Mouse (Mus musculus) liver, adult 2 months (tissue): ENCODE measurements around the gene Car4. TPM values are rescaled to one million over a fixed set of nuclear protein-coding genes. Genes with fewer than 3 reads are reported as not detected.

Experiments used
- DNase-seq: peaks from one replicate; pipeline ENCODE4 v3.0.0-alpha.2; 2011; ENCODE audit warnings: low read depth, low spot score; ENCODE audit errors: extremely low read depth
- H3K27ac ChIP-seq: fragments of 200-500 bp; replicated peaks from 2 replicates; pipeline ENCODE4 v1.5.1; 2012; ENCODE audit warnings: low read depth, mild to moderate bottlenecking, control low read depth, inconsistent platforms, low read length; ENCODE audit not compliant: insufficient read depth
- H3K27me3 ChIP-seq: fragments of 200-500 bp; 2 replicates; pipeline ENCODE4 v1.6.1; 2012; ENCODE audit warnings: mild to moderate bottlenecking, moderate library complexity, low read length, inconsistent platforms; ENCODE audit not compliant: control insufficient read depth, insufficient read depth
- H3K36me3 ChIP-seq: fragments of 200-500 bp; 2 replicates; pipeline ENCODE4 v1.6.1; 2012; ENCODE audit warnings: low read length, inconsistent platforms; ENCODE audit not compliant: control insufficient read depth, insufficient read depth
- H3K4me1 ChIP-seq: fragments of 200-500 bp; 2 replicates; pipeline ENCODE4 v1.6.1; 2011; ENCODE audit warnings: low read length; ENCODE audit not compliant: control insufficient read depth, insufficient read depth
- H3K4me3 ChIP-seq: fragments of 200-500 bp; 2 replicates; pipeline ENCODE4 v1.5.1; 2011; ENCODE audit warnings: low read depth, mild to moderate bottlenecking, control low read depth, low read length, moderate library complexity; ENCODE audit not compliant: insufficient read depth
- H3K79me2 ChIP-seq: fragments of 200-500 bp; 2 replicates; pipeline ENCODE4 v1.6.1; 2012; ENCODE audit warnings: inconsistent platforms, mild to moderate bottlenecking, low read length, moderate library complexity; ENCODE audit not compliant: control insufficient read depth, insufficient read depth
- H3K9ac ChIP-seq: fragments of 200-500 bp; 2 replicates; pipeline ENCODE4 v1.6.1; 2012; ENCODE audit warnings: low read depth, mild to moderate bottlenecking, control low read depth, inconsistent platforms, low read length
- CTCF ChIP-seq: fragments of 200-500 bp; IDR thresholded peaks from 2 replicates; pipeline ENCODE4 v1.5.1; 2011; ENCODE audit warnings: low read depth, low read length, control low read depth
- POLR2A ChIP-seq: fragments of 200-500 bp; IDR thresholded peaks from 2 replicates; pipeline ENCODE4 v1.6.1; 2011; ENCODE audit warnings: low read length, control low read depth; ENCODE audit not compliant: insufficient read depth; ENCODE audit errors: extremely low read depth
- WGBS: fragments of 180-500 bp; shearing (Covaris S2); methylation state at CpG from one replicate; pipeline ENCODE4 v1.1.7; 2018; 5-methylcytosine and 5-hydroxymethylcytosine counted together
- polyA plus RNA-seq: library from polyadenylated mRNA; depleted of rRNA; stranded (reverse); fragments of >200 nt; gene quantifications from 2 replicates; pipeline ENCODE4 v1.2.3, GENCODE M21; 2012
- total RNA-seq: library from RNA; depleted of rRNA; stranded (reverse); fragments of >200 nt; gene quantifications from 2 replicates; pipeline ENCODE4 v1.2.3, GENCODE M21; 2014

Gene Car4
- total and polyA plus RNA-seq, 2 experiments: 0.13 TPM; not detected in 1

- TF ChIP-seq POLR2A (no peak), CTCF (no peak)
- H3K4me1 ChIP-seq: no peaks in the 10 kb centered on the region
- no peaks in the 10 kb centered on the region for H3K36me3 ChIP-seq
- no peak for DNase-seq
- no peaks in the 10 kb centered on the region for H3K79me2 ChIP-seq
- no peak overlapping the region for H3K27ac ChIP-seq
- H3K9ac ChIP-seq: no peak overlapping the region
- H3K27me3 ChIP-seq: 0 out of 2 replicates have a peak, but pooled peaks cover 3% of the 10 kb centered on the region
- H3K4me3 ChIP-seq: no peak overlapping the region
- 46% methylated on average over 3 of the region's 3 CpGs for WGBS
These were observed 9.5 kb upstream of the Car4 start for GRCm38 (mm10) chr11:84948114-84948513.

GRCm38 (mm10) chr11:84948526-84948925 lies 9.1 kb upstream of the Car4 start:
- no peaks in the 10 kb centered on the region for H3K4me1 ChIP-seq
- H3K79me2 ChIP-seq: no peaks in the 10 kb centered on the region
- no peak for TF ChIP-seq POLR2A
- TF ChIP-seq CTCF: no peak
- no peak overlapping the region for H3K4me3 ChIP-seq
- H3K27me3 ChIP-seq: 0 out of 2 replicates have a peak, but pooled peaks cover 3% of the 10 kb centered on the region
- no peak for DNase-seq
- WGBS: 17% methylated on average over 3 of the region's 3 CpGs
- H3K9ac ChIP-seq: no peak overlapping the region
- H3K27ac ChIP-seq: no peak overlapping the region
- H3K36me3 ChIP-seq: no peaks in the 10 kb centered on the region

- 58% methylated on average over 2 of the region's 2 CpGs for WGBS
- no peak overlapping the region for H3K27ac ChIP-seq
- no peak overlapping the region for H3K4me3 ChIP-seq
- no peaks in the 10 kb centered on the region for H3K79me2 ChIP-seq
- DNase-seq: no peak
- H3K4me1 ChIP-seq: no peaks in the 10 kb centered on the region
- no peak overlapping the region for H3K9ac ChIP-seq
- TF ChIP-seq CTCF (no peak), POLR2A (no peak)
- H3K27me3 ChIP-seq: peaks cover under 1% of the 10 kb centered on the region; the same call in 1 of the 2 replicates
- no peaks in the 10 kb centered on the region for H3K36me3 ChIP-seq
These were observed 5.0 kb upstream of the Car4 start for GRCm38 (mm10) chr11:84952611-84953010.

- Histone ChIP-seq H3K36me3 (no peaks in the 10 kb centered on the region), H3K27ac (no peak overlapping the region), H3K27me3 (peaks cover 4% of the 10 kb centered on the region; the same call in 1 of the 2 replicates), H3K9ac (no peak overlapping the region), H3K79me2 (no peaks in the 10 kb centered on the region), H3K4me3 (no peak overlapping the region), H3K4me1 (peaks cover 3% of the 10 kb centered on the region; the same call in 1 of the 2 replicates)
- TF ChIP-seq CTCF (no peak), POLR2A (no peak)
- 38% methylated on average over 5 of the region's 5 CpGs for WGBS
- no peak for DNase-seq
These were observed 1.2 kb upstream of the Car4 start for GRCm38 (mm10) chr11:84956400-84956799.

GRCm38 (mm10) chr11:84957171-84957570 lies 415 bp upstream of the Car4 start:
- TF ChIP-seq POLR2A (no peak), CTCF (no peak)
- DNase-seq: no peak
- no peak overlapping the region for H3K9ac ChIP-seq
- H3K4me3 ChIP-seq: no peak overlapping the region
- H3K36me3 ChIP-seq: no peaks in the 10 kb centered on the region
- H3K27ac ChIP-seq: no peak overlapping the region
- 11% methylated on average over 15 of the region's 15 CpGs for WGBS
- H3K4me1 ChIP-seq: peaks cover 3% of the 10 kb centered on the region; the same call in 1 of the 2 replicates
- H3K79me2 ChIP-seq: no peaks in the 10 kb centered on the region
- peaks cover 4% of the 10 kb centered on the region; the same call in 1 of the 2 replicates for H3K27me3 ChIP-seq

GRCm38 (mm10) chr11:84958271-84958630 lies 665 bp downstream of the Car4 start:
- no peak for DNase-seq
- no peak overlapping the region for H3K27ac ChIP-seq
- WGBS: 6% methylated on average over 11 of the region's 11 CpGs
- no peaks in the 10 kb centered on the region for H3K79me2 ChIP-seq
- TF ChIP-seq POLR2A (no peak), CTCF (no peak)
- peaks cover 4% of the 10 kb centered on the region; the same call in 1 of the 2 replicates for H3K27me3 ChIP-seq
- H3K36me3 ChIP-seq: no peaks in the 10 kb centered on the region
- H3K9ac ChIP-seq: no peak overlapping the region
- H3K4me3 ChIP-seq: no peak overlapping the region
- peaks cover 3% of the 10 kb centered on the region; the same call in 1 of the 2 replicates for H3K4me1 ChIP-seq
